ENCODE assay signal across 18 mouse cellular contexts in the genomic region with DNA sequence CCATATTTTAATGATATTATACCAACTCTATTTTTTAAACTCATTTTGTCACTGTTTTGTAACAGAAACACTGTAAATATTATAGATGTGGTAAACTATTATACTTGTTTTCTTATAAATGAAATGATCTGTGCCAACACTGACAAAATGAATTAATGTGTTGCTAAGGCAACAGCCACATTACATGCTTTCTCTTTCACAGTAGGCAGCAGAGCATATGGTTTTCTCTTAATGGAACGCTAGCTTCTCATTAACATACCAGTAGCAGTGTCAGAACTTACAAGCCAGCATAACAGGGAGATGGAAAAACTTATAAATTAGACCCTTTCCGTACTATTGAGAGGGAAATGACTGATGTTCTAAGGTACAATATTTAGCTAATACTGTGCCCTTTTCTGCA.
A peak's percentile ranks its signal among the peaks of the same experiment; 100 is the strongest.
DNase-seq lines count a peak whose midpoint lies in the region; ATAC-seq lines count a peak whose summit lies in the region.
"Had no signal": no experiment of that assay in that cellular context is flagged by ENCODE, and none has a peak within 500 bp of the region (broad histone marks: within the 10 kb centered on the region; RNA-seq: fewer than 3 reads in every experiment).

No protein-coding gene starts in this region.

- H3K9me3 ChIP-seq in neural tube, embryonic 13.5 days: no peaks in the 10 kb centered on the region
- no peaks in the 10 kb centered on the region for H3K9me3 ChIP-seq in neural tube, embryonic 15.5 days (replicated peaks)
- no peaks in the 10 kb centered on the region for H3K9me3 ChIP-seq in midbrain, embryonic 13.5 days
- H3K9me3 ChIP-seq: embryonic facial prominence, embryonic 12.5 days; intestine, embryonic 15.5 days; limb, embryonic 12.5 days; liver, embryonic 15.5 days had no signal

- no peak overlapping the region for H3K4me2 ChIP-seq in neural tube, embryonic 13.5 days
- no peak overlapping the region for H3K4me2 ChIP-seq in neural tube, embryonic 15.5 days
- H3K4me2 ChIP-seq in midbrain, embryonic 13.5 days (replicated peaks): no peak overlapping the region
- H3K4me2 ChIP-seq: embryonic facial prominence, embryonic 12.5 days; intestine, embryonic 15.5 days; limb, embryonic 12.5 days; liver, embryonic 15.5 days had no signal

- H3K4me3 ChIP-seq in neural tube, embryonic 13.5 days: no peak overlapping the region
- H3K4me3 ChIP-seq in neural tube, embryonic 15.5 days (replicated peaks): no peak overlapping the region
- H3K4me3 ChIP-seq in midbrain, embryonic 13.5 days (replicated peaks): no peak overlapping the region
- H3K4me3 ChIP-seq: embryonic facial prominence, embryonic 12.5 days; intestine, embryonic 15.5 days; limb, embryonic 12.5 days; liver, embryonic 15.5 days had no signal

- WGBS in neural tube, embryonic 13.5 days: 19% methylated on average over 2 of the region's 2 CpGs
- WGBS in neural tube, embryonic 15.5 days: 15% methylated on average over 2 of the region's 2 CpGs
- 10% methylated on average over 2 of the region's 2 CpGs for WGBS in midbrain, embryonic 13.5 days

- H3K9ac ChIP-seq in neural tube, embryonic 13.5 days: no peak overlapping the region
- no peak overlapping the region for H3K9ac ChIP-seq in neural tube, embryonic 15.5 days (replicated peaks)
- no peak overlapping the region for H3K9ac ChIP-seq in midbrain, embryonic 13.5 days (replicated peaks)
- H3K9ac ChIP-seq: embryonic facial prominence, embryonic 12.5 days; intestine, embryonic 15.5 days; limb, embryonic 12.5 days; liver, embryonic 15.5 days had no signal

- H3K27me3 ChIP-seq in neural tube, embryonic 13.5 days: no peaks in the 10 kb centered on the region; the same call in 1 of the 2 replicates
- no peaks in the 10 kb centered on the region for H3K27me3 ChIP-seq in neural tube, embryonic 15.5 days (replicated peaks)
- H3K27me3 ChIP-seq in midbrain, embryonic 13.5 days: peaks cover 18% of the 10 kb centered on the region
- H3K27me3 ChIP-seq: embryonic facial prominence, embryonic 12.5 days; intestine, embryonic 15.5 days; limb, embryonic 12.5 days; liver, embryonic 15.5 days had no signal

- peak; percentile 75 for ATAC-seq in neural tube, embryonic 13.5 days (ENCODE audit: low read depth)
- no peak for ATAC-seq in neural tube, embryonic 15.5 days (ENCODE audit: low FRiP score)
- peak; percentile 89 for ATAC-seq in midbrain, embryonic 13.5 days
- ATAC-seq: intestine, embryonic 15.5 days had no signal

- no peak overlapping the region for H3K27ac ChIP-seq in neural tube, embryonic 13.5 days (replicated peaks)
- no peak overlapping the region for H3K27ac ChIP-seq in neural tube, embryonic 15.5 days (replicated peaks)
- H3K27ac ChIP-seq in midbrain, embryonic 13.5 days: no peak overlapping the region
- H3K27ac ChIP-seq: embryonic facial prominence, embryonic 12.5 days; intestine, embryonic 15.5 days; limb, embryonic 12.5 days; liver, embryonic 15.5 days had no signal

- DNase-seq in embryo, embryonic 10 days (ENCODE audit: low spot score): peak; percentile 51
- DNase-seq in embryo, embryonic 9.5 days (ENCODE audit: extremely low spot score): no peak
- no peak for DNase-seq in heart, adult 9 months (ENCODE audit: low spot score in 2 of 2)
- DNase-seq in adrenal gland, postnatal 4 days (ENCODE audit: low spot score in 2 of 2): no peak
- DNase-seq in kidney, adult 8-10 months: no peak
- DNase-seq: cerebellum, adult 9-11 months; kidney, postnatal 14 days; layer of hippocampus, postnatal 36 days; lung, postnatal 14 days; right cerebral cortex, postnatal 4 days; thymus, postnatal 25 days had no signal

- 0 out of 2 replicates have a peak, but pooled peaks cover 2% of the 10 kb centered on the region for H3K4me1 ChIP-seq in neural tube, embryonic 13.5 days (replicated peaks)
- no peaks in the 10 kb centered on the region for H3K4me1 ChIP-seq in neural tube, embryonic 15.5 days
- H3K4me1 ChIP-seq in midbrain, embryonic 13.5 days (replicated peaks): peaks cover 4% of the 10 kb centered on the region; the same call in 1 of the 2 replicates
- H3K4me1 ChIP-seq: embryonic facial prominence, embryonic 12.5 days; intestine, embryonic 15.5 days; limb, embryonic 12.5 days; liver, embryonic 15.5 days had no signal

- no peaks in the 10 kb centered on the region for H3K36me3 ChIP-seq in neural tube, embryonic 13.5 days
- no peaks in the 10 kb centered on the region for H3K36me3 ChIP-seq in neural tube, embryonic 15.5 days
- no peaks in the 10 kb centered on the region for H3K36me3 ChIP-seq in midbrain, embryonic 13.5 days
- H3K36me3 ChIP-seq: embryonic facial prominence, embryonic 12.5 days; intestine, embryonic 15.5 days; limb, embryonic 12.5 days; liver, embryonic 15.5 days had no signal
